Mouse (Mus musculus) lung, adult 18-20 months (tissue): ENCODE data around the gene Arl15.

Experiments
- DNase-seq, 2 experiments: peaks; one replicate each; pipeline ENCODE4 v3.0.0; 2022; ENCODE audit warnings: mixed read lengths in 2 of 2

Gene Arl15

GRCm38 (mm10) chr13:113995490-113996236, 201.4 kb downstream of the Arl15 start:
- no peak for DNase-seq

- DNase-seq, result no peak
Measured at GRCm38 (mm10) chr13:113998811-113999210, 204.5 kb downstream of the Arl15 start.

GRCm38 (mm10) chr13:114003463-114003862, 209.2 kb downstream of the Arl15 start:
- peak; percentile 12 to 13 for DNase-seq

GRCm38 (mm10) chr13:114004191-114004590, 209.9 kb downstream of the Arl15 start:
- no peak for DNase-seq

- DNase-seq, result no peak
Measured at GRCm38 (mm10) chr13:114009786-114010185, 215.5 kb downstream of the Arl15 start.

- no peak for DNase-seq
Measured at GRCm38 (mm10) chr13:114010521-114010920, 216.2 kb downstream of the Arl15 start.

GRCm38 (mm10) chr13:114011019-114011418, 216.7 kb downstream of the Arl15 start:
- no peak for DNase-seq

- DNase-seq, result no peak
Measured at GRCm38 (mm10) chr13:114017928-114018327, 223.6 kb downstream of the Arl15 start.

GRCm38 (mm10) chr13:114023541-114023940, 229.2 kb downstream of the Arl15 start:
- DNase-seq, result no peak

GRCm38 (mm10) chr13:114026306-114026705, 232.0 kb downstream of the Arl15 start:
- DNase-seq, result no peak

GRCm38 (mm10) chr13:114026751-114027150, 232.4 kb downstream of the Arl15 start:
- DNase-seq, result no peak

- DNase-seq, result peak in 1 of 2 experiments; percentile 5
Measured at GRCm38 (mm10) chr13:114048071-114048470, 253.8 kb downstream of the Arl15 start.

- no peak for DNase-seq
Measured at GRCm38 (mm10) chr13:114048688-114049087, 254.4 kb downstream of the Arl15 start.

GRCm38 (mm10) chr13:114051151-114051850, 257.0 kb downstream of the Arl15 start:
- DNase-seq, result no peak

- no peak for DNase-seq
Measured at GRCm38 (mm10) chr13:114052426-114053205, 258.3 kb downstream of the Arl15 start.

GRCm38 (mm10) chr13:114053261-114053660, 259.0 kb downstream of the Arl15 start:
- DNase-seq, result no peak

- no peak for DNase-seq
Measured at GRCm38 (mm10) chr13:114055686-114056085, 261.4 kb downstream of the Arl15 start.

- DNase-seq, result no peak
Measured at GRCm38 (mm10) chr13:114060258-114060657, 266.0 kb downstream of the Arl15 start.

GRCm38 (mm10) chr13:114061234-114061633, 266.9 kb downstream of the Arl15 start:
- DNase-seq, result no peak

GRCm38 (mm10) chr13:114064069-114064468, 269.8 kb downstream of the Arl15 start:
- no peak for DNase-seq

- no peak for DNase-seq
Measured at GRCm38 (mm10) chr13:114065012-114065411, 270.7 kb downstream of the Arl15 start.

- no peak for DNase-seq
Measured at GRCm38 (mm10) chr13:114068421-114068820, 274.1 kb downstream of the Arl15 start.

- DNase-seq, result no peak
Measured at GRCm38 (mm10) chr13:114071439-114071838, 277.1 kb downstream of the Arl15 start.
